Mouse (Mus musculus): ENCODE data around the gene Limch1. TPM values are rescaled to one million over a fixed set of nuclear protein-coding genes. Genes with fewer than 3 reads are reported as not detected.

Gene Limch1
- polyA plus RNA-seq, 1 experiment, result 23.9 TPM

GRCm38 (mm10) chr5:67101793-67102600 lies 356.4 kb downstream of the Limch1 start:
- H3K27me3 ChIP-seq (ENCODE audit: control insufficient read depth, insufficient read depth, low read length), result peaks cover 13% of the 10 kb centered on the region
- H3K27ac ChIP-seq (ENCODE audit: control insufficient read depth, insufficient read depth, low read depth, low read length), result no peak overlapping the region
- H3K4me3 ChIP-seq (ENCODE audit: control insufficient read depth, low read depth, low read length), result no peak overlapping the region
- no peaks in the 10 kb centered on the region for H3K36me3 ChIP-seq (ENCODE audit: control insufficient read depth, insufficient read depth, low read length)
- TF ChIP-seq POLR2A (IDR thresholded peaks at IDR 0.05; ENCODE audit: control insufficient read depth, low read depth, low read length) (no peak), CTCF (IDR thresholded peaks at IDR 0.05; ENCODE audit: control insufficient read depth, insufficient read depth, insufficient replicate concordance, low read depth, low read length) (no peak)
- no peaks in the 10 kb centered on the region; the same call in none of the 2 replicates for H3K4me1 ChIP-seq (ENCODE audit: control insufficient read depth, insufficient read depth, low read length)

- no peak overlapping the region for H3K4me3 ChIP-seq (ENCODE audit: control insufficient read depth, low read depth, low read length)
- no peaks in the 10 kb centered on the region; the same call in 1 of the 2 replicates for H3K4me1 ChIP-seq (ENCODE audit: control insufficient read depth, insufficient read depth, low read length)
- peaks cover 8% of the 10 kb centered on the region for H3K27me3 ChIP-seq (ENCODE audit: control insufficient read depth, insufficient read depth, low read length)
- no peaks in the 10 kb centered on the region for H3K36me3 ChIP-seq (ENCODE audit: control insufficient read depth, insufficient read depth, low read length)
- H3K27ac ChIP-seq (ENCODE audit: control insufficient read depth, insufficient read depth, low read depth, low read length), result no peak overlapping the region
- TF ChIP-seq CTCF (IDR thresholded peaks at IDR 0.05; ENCODE audit: control insufficient read depth, insufficient read depth, insufficient replicate concordance, low read depth, low read length) (no peak), POLR2A (IDR thresholded peaks at IDR 0.05; ENCODE audit: control insufficient read depth, low read depth, low read length) (no peak)
Observed at GRCm38 (mm10) chr5:67103016-67103415, 357.4 kb downstream of the Limch1 start.

- Histone ChIP-seq H3K4me3 (ENCODE audit: control insufficient read depth, low read depth, low read length) (no peak overlapping the region), H3K4me1 (ENCODE audit: control insufficient read depth, insufficient read depth, low read length) (no peaks in the 10 kb centered on the region; the same call in 1 of the 2 replicates), H3K27me3 (ENCODE audit: control insufficient read depth, insufficient read depth, low read length) (peaks cover 3% of the 10 kb centered on the region; the same call in 1 of the 2 replicates), H3K36me3 (ENCODE audit: control insufficient read depth, insufficient read depth, low read length) (no peaks in the 10 kb centered on the region), H3K27ac (ENCODE audit: control insufficient read depth, insufficient read depth, low read depth, low read length) (no peak overlapping the region)
- TF ChIP-seq POLR2A (IDR thresholded peaks at IDR 0.05; ENCODE audit: control insufficient read depth, low read depth, low read length), result no peak
- TF ChIP-seq CTCF (IDR thresholded peaks at IDR 0.05; ENCODE audit: control insufficient read depth, insufficient read depth, insufficient replicate concordance, low read depth, low read length), result no peak
Observed at GRCm38 (mm10) chr5:67106261-67106660, 360.6 kb downstream of the Limch1 start.

Other genes with a start within 250 kb of the Limch1 start
- 0.73 and 1.2 TPM in 2 replicates for gene Apbb2, start 127.0 kb upstream of the Limch1 start, polyA plus RNA-seq (2012; rRNA removed)
- gene Uchl1, start 69.7 kb upstream of the Limch1 start, polyA plus RNA-seq (2012; rRNA removed), result 78.5 and 98.7 TPM in 2 replicates